Comparison of ENCODE assay signal across 17 mouse cellular contexts in genomic region chr10:25375036-25375435, GRCm38 (mm10).
"Had no signal": no experiment of that assay in that cellular context is flagged by ENCODE, and none has a peak within 500 bp of the region (broad histone marks: within the 10 kb centered on the region; RNA-seq: fewer than 3 reads in every experiment).

No protein-coding gene starts in this region.

- H3K4me2 ChIP-seq: neural tube, embryonic 12.5 days; neural tube, embryonic 13.5 days; neural tube, embryonic 15.5 days; stomach, embryonic 15.5 days had no signal

- DNase-seq: retina, postnatal 1 day; right cerebral cortex, adult 18-20 months; right cerebral cortex, postnatal 14 days; right cerebral cortex, postnatal 25 days; right cerebral cortex, postnatal 4 days; spleen, adult 18-20 months; thymus, adult 18-20 months; thymus, adult 2 months; thymus, postnatal 14 days; thymus, postnatal 25 days; thymus, postnatal 36 days; thymus, postnatal 4 days had no signal

- H3K36me3 ChIP-seq: neural tube, embryonic 12.5 days; neural tube, embryonic 13.5 days; neural tube, embryonic 15.5 days; stomach, embryonic 15.5 days had no signal

- H3K4me3 ChIP-seq: neural tube, embryonic 12.5 days; neural tube, embryonic 13.5 days; neural tube, embryonic 15.5 days; stomach, embryonic 15.5 days had no signal

- H3K27me3 ChIP-seq: neural tube, embryonic 12.5 days; neural tube, embryonic 13.5 days; neural tube, embryonic 15.5 days; stomach, embryonic 15.5 days had no signal

- H3K9ac ChIP-seq: neural tube, embryonic 12.5 days; neural tube, embryonic 13.5 days; neural tube, embryonic 15.5 days; stomach, embryonic 15.5 days had no signal

- H3K27ac ChIP-seq: neural tube, embryonic 12.5 days; neural tube, embryonic 13.5 days; neural tube, embryonic 15.5 days; stomach, embryonic 15.5 days; stomach, postnatal 0 days had no signal

- H3K9me3 ChIP-seq: neural tube, embryonic 12.5 days; neural tube, embryonic 13.5 days; neural tube, embryonic 15.5 days; stomach, embryonic 15.5 days had no signal
